Mouse (Mus musculus) spleen, adult 2 months (tissue): Measurements from ENCODE around the gene AC161166.1.

ENCODE experiments used
- CTCF ChIP-seq: fragments of 200-500 bp; IDR thresholded peaks from 2 replicates; pipeline ENCODE4 v1.5.1; 2011; ENCODE audit warnings: mild to moderate bottlenecking, inconsistent platforms; ENCODE audit not compliant: insufficient read depth, insufficient read length, insufficient replicate concordance; ENCODE audit errors: extremely low read depth
- POLR2A ChIP-seq: fragments of 200-500 bp; IDR thresholded peaks from 2 replicates; pipeline ENCODE4 v1.6.1; 2011; ENCODE audit warnings: low read depth, low read length, inconsistent platforms

GRCm38 (mm10) chr7:24537591-24537990, 25.3 kb upstream of the AC161166.1 start:
- TF ChIP-seq POLR2A: no peak
- TF ChIP-seq CTCF: no peak
